Mouse (Mus musculus) embryo, embryonic 10 days (tissue): ENCODE data around the gene Zfp346.
"Not testable (repeated sequence)": the region's sequence is repeated elsewhere in the genome, so short reads cannot be mapped to it uniquely, and the experiment has no call there.

Experiments
- DNase-seq: peaks from one replicate; pipeline ENCODE4 v3.0.0-alpha.2; 2015; ENCODE audit warnings: low spot score

Zfp346 gene

DNA sequence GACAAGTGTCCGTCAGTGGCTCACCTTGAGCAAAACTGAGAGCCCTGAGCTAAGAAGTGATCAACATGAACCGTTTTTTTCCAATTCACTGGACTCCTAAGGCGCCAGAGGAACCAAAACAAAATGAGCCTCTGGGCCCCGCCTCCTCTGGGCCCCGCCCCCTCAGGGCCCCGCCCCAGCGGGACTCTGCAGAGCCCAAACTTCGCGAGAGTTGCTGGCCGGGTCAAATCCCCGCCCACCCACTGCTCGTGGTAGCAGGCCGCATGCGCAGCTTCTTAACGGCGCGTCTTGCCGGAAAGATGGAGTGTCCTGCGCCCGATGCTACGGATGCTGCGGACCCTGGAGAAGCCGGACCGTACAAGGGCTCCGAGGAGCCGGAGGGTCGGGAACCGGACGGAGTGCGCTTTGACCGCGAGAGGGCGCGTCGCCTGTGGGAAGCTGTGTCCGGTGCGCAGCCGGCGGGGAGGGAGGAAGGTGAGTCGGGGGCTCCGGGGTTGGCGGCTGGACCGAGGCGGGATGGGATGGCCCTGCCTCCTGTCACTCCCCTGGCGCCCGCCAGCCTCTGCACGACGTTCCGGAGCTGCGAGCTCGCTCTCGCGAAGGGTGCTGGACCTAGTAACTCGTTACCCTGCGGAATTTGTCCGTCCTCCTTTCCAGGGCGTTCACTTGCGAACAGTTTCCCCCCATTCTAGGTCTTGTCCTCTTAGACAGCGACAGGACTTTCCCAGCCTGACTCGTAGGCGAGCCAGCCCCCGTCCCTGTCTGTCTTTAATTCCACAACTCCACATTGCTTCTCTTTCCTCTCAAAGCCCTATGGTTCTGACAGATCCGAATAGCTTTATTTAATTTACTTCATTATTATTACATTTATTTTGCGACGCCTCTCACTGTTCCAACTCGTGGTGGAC, at the start of gene Zfp346:
TSS of gene Zfp346 (plus strand) at position 267 of the 908 bp plus-strand sequence.
- peak; percentile 97 for DNase-seq

DNA sequence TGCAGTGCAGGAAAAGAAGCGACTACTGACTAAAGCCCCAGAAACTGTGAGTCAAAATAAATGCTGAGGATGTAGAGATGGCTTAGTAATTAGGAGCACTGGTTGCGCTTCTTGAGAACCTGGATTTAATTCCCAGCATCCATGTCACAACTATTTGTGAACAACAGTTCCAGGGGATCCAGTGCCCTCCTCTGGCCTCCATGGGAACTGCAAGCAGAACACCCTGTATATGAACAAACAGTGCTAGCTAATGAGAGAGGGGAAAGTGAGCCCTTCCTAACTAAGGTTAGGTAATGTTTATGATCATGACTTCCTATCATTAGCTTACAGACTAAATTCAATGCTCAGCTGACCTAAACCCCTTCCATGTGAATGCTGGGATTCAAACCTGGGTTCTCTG, 47.1 kb upstream of the Zfp346 start:
- peak; percentile 27 for DNase-seq

DNA sequence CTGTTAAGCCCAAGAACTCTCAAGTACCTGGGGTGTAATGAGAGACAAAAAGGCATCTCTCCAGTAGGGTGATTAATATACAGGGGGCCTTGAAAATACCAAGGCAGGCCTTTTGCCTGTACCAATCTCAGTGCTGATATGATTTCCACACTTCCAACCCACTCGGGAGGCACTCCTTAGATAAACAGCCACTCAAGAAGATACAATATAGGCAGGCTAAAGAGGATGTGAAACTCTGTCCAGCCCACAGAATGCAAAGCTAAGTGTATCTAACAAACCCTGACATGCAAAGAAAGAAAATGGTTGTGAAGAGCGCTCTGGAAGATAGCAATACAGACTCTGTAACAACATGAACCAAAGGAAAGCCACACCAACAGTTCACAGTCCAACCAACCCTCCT, 41.8 kb upstream of the Zfp346 start:
- no peak for DNase-seq

DNA sequence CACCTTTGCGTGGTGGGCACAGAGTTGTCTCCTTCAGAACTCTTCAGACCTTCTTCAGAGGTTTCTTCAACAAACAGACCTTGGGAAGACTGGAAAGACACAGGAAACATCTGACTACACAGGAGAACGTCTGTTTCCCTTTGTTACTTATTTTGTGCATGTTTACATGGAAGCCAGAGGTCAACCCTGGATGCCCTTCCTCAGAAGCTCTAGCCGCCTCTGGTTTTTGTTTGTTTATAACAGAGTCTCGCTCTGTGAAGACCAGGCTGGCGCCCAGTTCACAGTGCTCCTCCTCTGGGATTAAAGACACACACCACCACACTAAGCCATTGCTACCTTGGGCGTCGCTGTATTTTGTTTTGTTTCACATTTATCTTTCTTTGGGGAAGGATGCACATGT, 35.4 kb upstream of the Zfp346 start:
- peak; percentile 18 for DNase-seq

DNA sequence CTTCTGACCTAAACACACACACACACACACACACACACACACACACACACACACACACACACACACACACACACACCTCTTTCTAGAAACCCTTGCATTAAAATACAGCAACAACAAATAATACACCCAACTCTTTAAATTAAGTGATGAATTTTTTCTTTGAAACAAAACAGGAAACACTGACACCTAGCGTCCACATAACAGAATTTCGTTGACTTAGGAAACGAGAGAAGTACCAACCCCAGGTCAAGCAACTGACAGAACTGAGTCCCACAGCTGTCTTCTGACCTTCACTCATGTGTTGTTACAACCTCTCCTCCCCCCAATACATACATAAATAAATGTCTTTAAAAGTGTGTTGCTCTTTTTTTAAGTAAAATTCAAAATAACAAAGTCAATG, 33.8 kb upstream of the Zfp346 start:
- peak; percentile 78 for DNase-seq

DNA sequence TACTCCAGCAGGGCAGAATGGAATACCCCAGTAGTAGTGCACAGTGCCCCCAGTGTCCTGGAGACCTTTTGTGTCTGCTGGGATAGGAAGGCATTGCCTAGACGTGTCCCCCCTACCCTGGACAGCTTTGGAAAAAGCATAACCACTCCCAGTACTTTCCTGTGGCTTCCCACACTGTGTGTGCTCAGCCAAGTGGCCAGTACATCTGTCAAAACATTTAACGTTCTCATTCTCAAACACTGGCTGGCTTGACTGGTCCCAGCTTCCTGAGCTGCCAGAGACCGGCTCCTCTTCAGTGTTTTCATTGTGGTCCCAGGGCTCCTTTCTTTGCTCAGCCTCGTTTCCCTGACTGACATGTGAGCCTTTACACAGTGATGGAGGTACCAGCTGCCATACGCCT, 29.5 kb upstream of the Zfp346 start:
- peak; percentile 50 for DNase-seq

DNA sequence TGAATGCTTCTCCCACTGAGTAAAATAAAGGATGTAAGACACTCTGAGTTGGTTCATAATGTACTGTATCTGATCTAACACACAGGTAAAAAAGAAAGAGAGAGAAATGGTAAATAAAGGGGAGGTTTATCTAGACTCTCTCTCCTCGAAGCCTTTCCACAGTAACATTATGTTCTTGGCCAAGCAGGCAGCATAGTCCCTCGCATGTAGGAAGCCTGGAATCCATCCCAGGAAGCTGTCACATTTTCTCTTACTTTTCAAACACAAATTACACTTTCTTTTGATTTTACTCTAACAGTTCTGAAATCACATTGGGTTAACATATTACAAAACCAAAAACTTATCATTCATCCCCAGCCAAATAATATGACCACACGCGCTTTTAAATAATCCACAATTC, 12.5 kb upstream of the Zfp346 start:
- no peak for DNase-seq

DNA sequence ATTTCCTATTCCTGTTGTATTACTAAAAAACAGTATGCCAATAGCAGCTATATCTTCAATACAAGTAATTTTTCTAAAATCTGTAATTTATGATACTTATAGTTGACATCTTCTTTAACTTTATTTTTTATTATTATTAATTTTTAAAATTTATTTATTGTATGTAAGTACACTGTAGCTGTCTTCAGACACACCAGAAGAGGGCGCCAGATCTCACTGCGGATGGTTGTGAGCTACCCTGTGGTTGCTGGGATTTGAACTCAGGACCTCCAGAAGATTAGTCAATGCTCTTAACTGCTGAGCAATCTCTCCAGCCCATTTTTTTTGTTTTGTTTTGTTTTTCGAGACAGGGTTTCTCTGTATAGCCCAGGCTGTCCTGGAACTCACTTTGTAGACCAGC, 7.3 kb upstream of the Zfp346 start:
- not testable (repeated sequence) for DNase-seq

DNA sequence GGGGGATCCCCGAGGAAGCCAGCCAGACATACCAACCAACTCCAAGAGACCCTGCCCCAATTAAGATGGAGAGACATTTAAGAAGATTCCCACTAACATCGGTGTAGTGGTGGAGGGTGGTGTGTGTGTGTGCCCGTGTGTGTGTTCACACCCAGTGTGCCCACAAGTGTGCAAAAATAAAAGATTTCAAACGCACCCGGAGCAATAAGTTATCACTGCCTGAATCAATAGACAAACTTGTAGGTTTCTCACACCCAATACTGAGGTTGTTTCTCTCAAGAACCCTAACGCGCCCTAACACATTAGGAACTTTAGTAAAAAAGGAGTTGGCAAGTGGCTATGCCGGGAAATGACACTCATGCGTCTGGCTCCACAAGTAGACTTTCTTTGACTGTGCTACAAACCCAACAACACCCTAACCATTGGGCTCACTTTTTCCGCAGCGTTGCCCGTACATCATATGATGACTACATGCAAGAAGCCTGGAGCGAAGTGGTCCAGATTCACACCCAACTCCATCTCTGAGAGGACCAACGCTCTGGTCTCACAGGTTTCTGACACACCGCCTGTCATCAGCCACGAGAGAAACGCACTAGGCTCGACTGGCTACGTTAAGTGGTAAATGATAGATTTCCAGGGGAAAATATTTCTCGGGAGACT, 5.9 kb upstream of the Zfp346 start:
- peak; percentile 52 for DNase-seq

DNA sequence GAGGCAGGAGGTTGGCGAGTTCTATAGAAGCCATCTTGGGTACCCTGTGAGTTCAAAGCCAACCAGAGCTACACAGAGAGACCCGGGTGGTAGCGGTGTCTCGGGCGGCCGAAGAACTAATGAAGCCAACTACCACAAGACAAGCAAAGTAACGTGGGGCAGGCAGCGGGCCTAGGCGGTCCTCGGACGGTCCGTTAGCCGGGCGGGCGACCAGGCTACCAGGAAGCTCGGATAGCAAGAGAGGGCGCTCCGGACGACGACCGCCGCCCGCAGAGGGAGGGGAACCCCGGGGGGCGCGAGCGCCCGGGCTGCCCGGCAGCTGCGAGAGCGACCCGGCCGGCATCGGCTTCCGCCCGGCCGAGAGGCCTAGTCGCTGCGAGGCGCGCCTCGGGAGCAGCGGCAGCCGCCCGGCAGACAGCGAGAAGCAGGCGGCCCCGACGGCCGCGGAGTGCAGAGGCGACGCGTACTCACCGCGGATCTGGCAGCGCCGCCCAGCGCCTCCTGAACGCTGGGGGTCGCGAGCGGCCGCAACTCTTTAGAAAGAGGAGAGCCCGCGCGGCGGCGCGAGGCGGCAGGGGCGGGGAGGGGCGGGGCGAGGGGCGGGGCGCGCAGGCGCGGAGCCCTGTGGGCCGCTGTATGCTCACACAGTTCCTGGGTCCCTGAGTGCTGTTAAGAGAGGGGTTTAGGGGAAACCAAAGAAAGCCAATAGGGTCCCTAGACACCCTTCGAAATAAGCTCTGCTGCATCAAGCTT, 5.2 kb upstream of the Zfp346 start, which contains the start of gene Uimc1:
TSS of gene Uimc1 (minus strand) at position 575 of the 753 bp plus-strand sequence.
- DNase-seq = peak; percentile 91

DNA sequence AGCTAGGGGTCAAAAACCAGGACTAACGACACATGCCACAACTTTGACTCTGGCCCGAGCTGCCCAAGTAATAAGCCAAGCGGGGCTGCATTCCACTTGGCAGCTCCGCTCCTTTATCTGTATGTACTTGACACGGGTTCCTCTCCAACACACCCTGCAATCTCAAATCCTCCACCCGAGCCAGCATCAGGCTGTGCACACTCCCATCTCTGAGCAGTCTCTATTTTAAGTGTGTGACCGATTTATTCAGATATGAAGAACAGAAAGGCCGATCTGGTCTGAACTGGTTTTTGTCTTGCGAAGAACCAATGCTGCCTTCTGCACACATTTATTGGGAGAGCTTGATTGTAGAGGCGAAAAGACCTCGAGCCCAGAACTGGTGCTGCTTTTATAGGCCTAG, 3.5 kb upstream of the Zfp346 start:
- DNase-seq = no peak

DNA sequence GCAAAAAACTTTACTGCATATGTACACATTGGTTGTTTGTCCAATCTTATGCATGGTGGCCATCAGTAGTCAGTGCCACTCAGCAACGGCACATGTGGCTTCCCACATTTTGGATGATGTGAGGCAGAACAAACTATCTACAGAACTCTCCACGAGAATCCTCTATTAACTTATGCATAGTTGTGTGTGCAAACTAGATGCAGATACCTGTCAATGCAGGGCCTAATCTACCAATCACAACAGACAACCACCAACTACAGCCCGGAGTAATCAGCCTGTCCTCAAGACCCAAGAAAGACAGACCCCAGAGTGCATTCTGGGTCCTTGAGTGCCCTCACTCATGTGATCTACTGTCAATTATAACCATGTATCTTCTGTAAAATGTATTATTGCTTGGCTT, 2.7 kb upstream of the Zfp346 start:
- no peak for DNase-seq

DNA sequence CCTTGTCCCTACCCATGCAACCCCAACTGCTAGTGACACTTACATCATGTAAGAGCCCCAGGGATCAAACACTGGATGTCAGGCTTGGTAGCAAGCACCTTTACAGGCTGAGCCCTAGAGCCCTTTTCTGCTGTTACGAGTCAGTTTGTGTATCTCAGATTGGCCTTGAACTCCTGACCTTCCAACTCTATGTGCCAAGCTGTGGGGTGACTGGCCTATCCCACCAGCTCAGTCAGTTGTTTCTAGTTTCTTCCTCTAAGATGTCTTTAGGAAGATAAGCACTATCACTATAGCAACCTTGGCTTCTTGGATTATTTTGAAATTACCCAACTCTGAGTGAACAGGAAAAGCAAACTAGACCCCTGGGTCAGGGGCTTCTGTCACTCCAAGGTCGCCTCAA, 1.8 kb upstream of the Zfp346 start:
- no peak for DNase-seq

DNA sequence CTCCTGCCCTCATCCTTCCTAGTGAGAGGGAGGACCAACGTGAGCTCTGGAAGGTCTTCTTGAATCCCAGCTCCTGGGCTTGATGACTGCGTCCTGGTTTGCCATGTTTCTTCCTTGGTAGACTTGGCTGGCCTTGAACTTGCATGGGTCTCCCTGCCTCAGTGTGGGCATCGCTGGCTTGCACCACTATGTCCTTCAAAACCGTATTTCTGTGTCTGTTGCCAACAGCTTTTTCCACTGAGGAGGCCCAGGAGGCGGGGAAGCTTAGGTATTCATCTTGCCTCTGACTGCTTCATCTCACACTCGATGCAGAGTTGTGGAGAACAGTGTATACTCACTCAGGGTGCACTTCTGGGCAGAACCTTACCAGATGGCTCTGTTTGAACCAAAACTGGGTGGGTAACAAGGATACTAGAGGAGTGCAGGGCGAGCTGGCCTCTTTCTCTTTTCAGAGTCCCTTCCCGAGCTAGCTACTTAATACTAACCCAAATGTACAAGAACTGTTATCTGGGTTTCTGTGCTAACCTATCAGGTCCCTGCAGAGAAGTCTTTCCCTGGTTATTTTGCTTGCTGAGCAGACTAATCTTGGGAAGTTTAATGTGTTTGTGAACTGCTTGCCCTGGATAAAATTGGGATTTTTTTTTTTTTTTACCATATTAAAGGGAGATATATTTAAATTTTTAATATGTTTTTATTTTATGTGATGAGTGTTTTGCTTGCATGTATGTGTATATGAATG, 1.0 kb downstream of the Zfp346 start:
- DNase-seq = peak; percentile 9

DNA sequence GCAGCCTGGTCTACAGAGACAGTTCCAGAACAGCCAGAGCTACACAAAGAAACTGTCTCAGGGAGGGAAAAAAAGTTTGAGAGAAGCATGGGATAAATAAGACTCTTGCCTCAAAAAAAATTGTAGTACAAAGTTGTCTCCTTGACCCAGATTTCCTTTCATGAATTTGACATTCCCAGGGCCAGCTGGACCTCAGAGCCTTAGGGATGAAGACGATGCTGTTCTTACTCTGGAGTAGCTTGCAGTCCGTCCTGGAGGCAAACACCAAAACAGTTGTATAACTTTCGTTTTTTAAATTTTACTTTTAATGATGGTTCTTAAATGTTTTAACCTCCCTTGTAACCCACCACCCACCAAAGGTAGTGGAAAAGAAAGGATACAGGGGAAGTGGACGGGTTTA, 2.0 kb downstream of the Zfp346 start:
- no peak for DNase-seq

DNA sequence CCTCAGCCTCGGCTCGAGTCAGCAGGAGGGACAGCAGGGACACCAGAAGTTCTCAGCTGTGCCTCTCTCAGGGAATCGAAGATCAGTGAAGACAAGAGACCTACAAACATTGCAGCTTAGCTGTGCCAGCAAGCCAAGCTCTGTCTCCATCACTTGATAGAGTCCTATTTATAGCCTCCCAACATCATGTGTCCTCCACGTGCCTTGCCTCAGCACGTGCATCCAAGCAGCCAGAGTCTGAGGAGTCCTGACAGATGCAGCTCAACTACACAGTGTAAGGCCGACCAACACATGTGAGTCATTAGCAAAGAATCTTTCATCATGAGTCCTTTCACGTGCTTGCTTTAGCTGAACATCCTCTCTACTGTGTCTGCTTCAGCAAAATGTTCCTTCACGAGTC, 2.6 kb downstream of the Zfp346 start:
- DNase-seq = no peak

DNA sequence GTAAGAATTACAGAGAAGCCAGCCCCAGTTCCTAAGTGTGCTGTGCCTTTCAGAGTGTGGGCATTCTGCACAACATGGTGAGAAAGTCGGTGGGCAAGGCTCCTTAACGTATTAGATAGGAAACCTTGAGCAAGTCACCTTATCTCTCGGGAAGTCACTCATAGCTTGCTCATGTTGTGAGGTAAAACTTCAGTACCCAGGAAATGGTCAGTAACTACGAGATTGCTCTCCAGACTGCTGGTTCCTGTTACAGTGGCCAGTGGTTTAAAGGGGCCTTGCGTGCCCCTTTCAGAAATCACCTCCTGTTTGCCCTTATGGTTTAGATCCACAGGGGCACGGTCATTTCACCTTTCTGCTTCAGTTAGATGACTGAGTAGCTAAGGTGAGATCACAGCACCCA, 9.3 kb downstream of the Zfp346 start:
- no peak for DNase-seq

DNA sequence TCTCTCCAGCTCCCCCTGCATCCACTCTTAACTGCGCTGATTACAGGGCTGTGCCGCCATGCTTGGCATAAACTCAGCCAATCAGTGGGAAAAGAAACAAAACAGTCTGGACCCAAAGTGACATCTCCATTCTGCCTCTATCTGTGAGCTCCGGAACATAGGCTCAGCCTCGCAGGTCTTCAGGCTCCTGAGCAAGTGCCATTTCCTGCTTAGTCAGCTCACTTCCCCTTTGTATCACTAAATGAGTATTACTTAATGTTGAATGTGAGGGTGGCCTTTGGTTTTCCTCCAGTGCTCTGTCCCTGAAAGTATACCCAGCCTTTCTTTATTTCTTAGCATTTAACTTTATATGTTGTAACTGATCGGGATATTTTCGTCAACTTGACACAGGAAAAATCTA, 19.8 kb downstream of the Zfp346 start:
- DNase-seq = no peak

DNA sequence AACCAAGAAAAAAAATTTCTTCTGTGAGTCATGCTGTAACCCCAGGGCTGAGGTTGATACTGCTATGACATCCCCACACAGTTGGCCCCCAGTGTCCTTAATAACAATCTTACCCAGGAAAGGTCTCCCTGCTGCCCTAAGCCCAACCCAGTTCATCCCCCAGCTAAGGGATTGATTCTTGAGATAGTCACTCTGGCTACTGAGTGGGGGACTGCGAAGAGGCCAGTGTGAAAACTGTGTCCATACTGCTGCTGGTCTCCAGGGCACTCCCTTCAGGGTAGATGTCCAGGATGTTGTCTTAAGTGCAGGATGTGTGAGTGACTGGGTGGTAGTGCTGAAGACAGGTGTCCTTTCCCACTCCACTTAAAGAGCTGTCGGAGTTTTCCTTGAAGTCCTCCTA, 28.3 kb downstream of the Zfp346 start, which contains the start of gene Gm17617:
TSS of gene Gm17617 (minus strand) at position 101 of the 400 bp plus-strand sequence.
- DNase-seq = no peak

DNA sequence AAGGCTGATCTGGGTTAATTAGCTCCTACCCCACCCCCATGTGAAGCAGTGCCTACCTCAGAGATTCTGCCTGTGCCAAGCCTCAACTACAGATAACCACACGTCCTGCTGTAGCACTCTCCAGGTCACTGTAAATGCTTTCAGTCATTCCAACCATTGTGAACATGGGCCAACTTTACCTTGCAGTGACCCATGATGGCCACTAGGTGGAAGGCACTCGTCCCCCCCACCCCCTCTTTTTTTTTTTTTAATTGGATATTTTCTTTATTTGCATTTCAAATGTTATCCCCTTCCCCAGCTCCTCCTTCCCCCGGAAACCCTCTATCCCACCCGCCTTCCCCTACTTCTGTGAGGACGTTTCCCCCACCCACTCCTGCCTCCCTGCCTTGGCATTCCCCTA, 30.3 kb downstream of the Zfp346 start:
- peak; percentile 30 for DNase-seq

DNA sequence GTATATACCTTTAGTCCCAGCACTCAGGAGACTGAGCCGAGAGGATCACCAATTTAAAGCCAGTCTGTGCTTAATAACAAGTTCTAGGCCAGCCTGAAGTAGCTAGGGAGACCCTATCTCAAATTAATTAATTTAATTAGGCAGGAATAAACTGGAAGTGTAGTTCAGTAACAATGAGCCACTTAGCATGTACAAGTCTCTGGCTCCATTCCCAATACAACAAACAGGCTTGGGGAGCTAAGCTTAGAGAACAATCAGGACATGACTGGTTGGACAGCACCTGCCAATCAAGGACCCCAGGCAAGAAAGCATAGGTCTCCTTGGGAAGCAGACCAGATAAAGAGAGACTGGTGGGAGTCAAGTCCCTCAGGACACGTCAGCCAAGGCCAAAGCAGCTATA, 35.2 kb downstream of the Zfp346 start:
- no peak for DNase-seq
